8 mouse cellular contexts compared by ENCODE assay signal in genomic region chr4:54758501-54758829, GRCm38 (mm10).
DNase-seq lines count a peak whose midpoint lies in the region; ATAC-seq and TF ChIP-seq lines count a peak whose summit lies in the region.

No protein-coding gene starts in this region.

- no peak for TF ChIP-seq CTCF in heart, postnatal 0 days (IDR thresholded peaks at IDR 0.05; ENCODE audit: low read depth)
- TF ChIP-seq CTCF in cortical plate, adult 2 months (IDR thresholded peaks at IDR 0.05; ENCODE audit: extremely low read depth, insufficient read depth, low read length), result no peak

- H3K4me3 ChIP-seq in heart, postnatal 0 days (ENCODE audit: low read depth, low read length), result peak overlapping the region; percentile 28
- H3K4me3 ChIP-seq in cortical plate, adult 2 months (ENCODE audit: insufficient read depth, low read length), result 0 out of 2 replicates have a peak overlapping the region, but pooled peaks have one; percentile 2
- peak overlapping the region; percentile 13 for H3K4me3 ChIP-seq in forebrain, embryonic 16.5 days (replicated peaks; ENCODE audit: low read length)

- H3K36me3 ChIP-seq in heart, postnatal 0 days (replicated peaks; ENCODE audit: control insufficient read depth, insufficient read depth, low read length), result no peaks in the 10 kb centered on the region
- H3K36me3 ChIP-seq in forebrain, embryonic 16.5 days (ENCODE audit: control insufficient read depth, insufficient read depth), result no peaks in the 10 kb centered on the region

- no peaks in the 10 kb centered on the region for H3K27me3 ChIP-seq in heart, postnatal 0 days (ENCODE audit: control insufficient read depth, insufficient read depth, low read length)
- H3K27me3 ChIP-seq in forebrain, embryonic 16.5 days (replicated peaks; ENCODE audit: control insufficient read depth, insufficient read depth, low read length), result no peaks in the 10 kb centered on the region

- DNase-seq in heart, postnatal 0 days (ENCODE audit: low spot score), result no peak
- DNase-seq in heart, postnatal 4 days, result no peak
- no peak for DNase-seq in frontal cortex, adult 2 months (ENCODE audit: extremely low spot score in 1 of 2, low spot score in 1 of 2)
- DNase-seq in urinary bladder, adult 2 months (ENCODE audit: low spot score), result no peak
- no peak for DNase-seq in cerebellum, postnatal 25 days

- 41% methylated on average over 8 of the region's 8 CpGs for WGBS in heart, postnatal 0 days
- WGBS in forebrain, embryonic 16.5 days, result 27% methylated on average over 8 of the region's 8 CpGs

- no peak overlapping the region for H3K9ac ChIP-seq in heart, postnatal 0 days (replicated peaks; ENCODE audit: low read depth, low read length)
- H3K9ac ChIP-seq in forebrain, embryonic 16.5 days (replicated peaks; ENCODE audit: low read depth, low read length), result 0 out of 2 replicates have a peak overlapping the region, but pooled peaks have one; percentile 10

- H3K9me3 ChIP-seq in heart, postnatal 0 days (replicated peaks; ENCODE audit: control insufficient read depth, low read length), result no peaks in the 10 kb centered on the region
- H3K9me3 ChIP-seq in forebrain, embryonic 16.5 days (ENCODE audit: control insufficient read depth, low read length), result no peaks in the 10 kb centered on the region

- no peak for TF ChIP-seq EP300 in heart, postnatal 0 days (IDR thresholded peaks at IDR 0.05; ENCODE audit: low read depth)

- TF ChIP-seq POLR2A in cortical plate, adult 2 months (IDR thresholded peaks at IDR 0.05; ENCODE audit: extremely low read depth, insufficient read depth, low read length), result no peak

- H3K4me2 ChIP-seq in heart, postnatal 0 days (ENCODE audit: low read depth, low read length), result peak overlapping the region; percentile 55
- H3K4me2 ChIP-seq in forebrain, embryonic 16.5 days (ENCODE audit: low read length), result peak overlapping the region; percentile 48

- ATAC-seq in heart, postnatal 0 days (ENCODE audit: insufficient read depth, low read depth), result no peak
- no peak; the same call in 1 of the 2 replicates for ATAC-seq in forebrain, embryonic 16.5 days
- peak; percentile 21; the same call in 1 of the 2 replicates for ATAC-seq in megakaryocyte, adult 5-6 weeks (ENCODE audit: poor library complexity, severe bottlenecking)

- 0 out of 2 replicates have a peak, but pooled peaks cover 4% of the 10 kb centered on the region for H3K4me1 ChIP-seq in heart, postnatal 0 days (ENCODE audit: control insufficient read depth, insufficient read depth)
- peaks cover 2% of the 10 kb centered on the region; the same call in 1 of the 2 replicates for H3K4me1 ChIP-seq in cortical plate, adult 2 months (ENCODE audit: control insufficient read depth, insufficient read depth, low read length)
- H3K4me1 ChIP-seq in forebrain, embryonic 16.5 days (replicated peaks; ENCODE audit: control insufficient read depth, insufficient read depth, low read length), result peaks cover 18% of the 10 kb centered on the region

- no peak overlapping the region for H3K27ac ChIP-seq in heart, postnatal 0 days (ENCODE audit: low read depth)
- H3K27ac ChIP-seq in cortical plate, adult 2 months (ENCODE audit: insufficient read depth, low read length), result no peak overlapping the region
- H3K27ac ChIP-seq in forebrain, embryonic 16.5 days (ENCODE audit: low read length), result peak overlapping the region; percentile 46
